ENCODE assay signal across 10 mouse cellular contexts in the genomic region with DNA sequence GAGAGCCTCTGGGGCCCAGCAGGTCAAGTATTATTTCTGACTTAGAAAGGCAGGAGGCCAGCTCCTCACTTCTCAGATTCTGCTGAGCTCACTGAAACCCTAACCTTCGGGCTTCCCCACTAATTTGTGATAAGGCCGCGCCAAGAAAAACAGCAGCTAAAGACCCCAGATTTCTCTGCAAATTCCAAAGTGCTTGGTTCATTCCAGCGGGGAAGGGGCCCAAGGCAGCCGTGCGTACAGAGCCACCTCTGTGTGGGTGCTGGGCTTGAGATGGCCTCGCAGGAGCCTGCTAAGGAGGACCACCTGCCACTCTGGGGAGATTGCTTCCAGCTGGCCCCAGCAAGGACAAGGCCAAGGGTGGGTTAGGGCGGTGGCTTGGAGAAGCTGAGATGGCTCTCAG.
DNase-seq lines count a peak whose midpoint lies in the region; ATAC-seq lines count a peak whose summit lies in the region.
"Had no signal": no experiment of that assay in that cellular context is flagged by ENCODE, and none has a peak within 500 bp of the region (broad histone marks: within the 10 kb centered on the region; RNA-seq: fewer than 3 reads in every experiment).

No protein-coding gene starts in this region.

- DNase-seq in kidney, adult 8-10 months = no peak
- DNase-seq in retina, postnatal 1 day = no peak
- no peak for DNase-seq in spleen, postnatal 36 days (ENCODE audit: low spot score in 2 of 2)
- no peak for DNase-seq in MN1 (ENCODE audit: low spot score)
- DNase-seq: cerebellum, postnatal 10 days had no signal

- H3K9ac ChIP-seq in kidney, embryonic 16.5 days (replicated peaks; ENCODE audit: low read length) = peak overlapping the region; percentile 39; the same call in 1 of the 2 replicates
- no peak overlapping the region for H3K9ac ChIP-seq in embryonic facial prominence, embryonic 12.5 days
- peak overlapping the region; percentile 18; the same call in 1 of the 2 replicates for H3K9ac ChIP-seq in heart, embryonic 11.5 days (ENCODE audit: low read depth, low read length)
- no peak overlapping the region for H3K9ac ChIP-seq in limb, embryonic 12.5 days (replicated peaks)

- H3K27me3 ChIP-seq in kidney, embryonic 16.5 days (ENCODE audit: insufficient read depth, low read length) = no peaks in the 10 kb centered on the region
- no peaks in the 10 kb centered on the region for H3K27me3 ChIP-seq in embryonic facial prominence, embryonic 12.5 days
- no peaks in the 10 kb centered on the region for H3K27me3 ChIP-seq in heart, embryonic 11.5 days (ENCODE audit: control insufficient read depth, insufficient read depth, low read length)
- H3K27me3 ChIP-seq in limb, embryonic 12.5 days = peaks cover 4% of the 10 kb centered on the region

- H3K4me2 ChIP-seq in kidney, embryonic 16.5 days (replicated peaks; ENCODE audit: low read depth, low read length) = no peak overlapping the region
- no peak overlapping the region for H3K4me2 ChIP-seq in embryonic facial prominence, embryonic 12.5 days (replicated peaks)
- 0 out of 2 replicates have a peak overlapping the region, but pooled peaks have one; percentile 3 for H3K4me2 ChIP-seq in heart, embryonic 11.5 days
- no peak overlapping the region for H3K4me2 ChIP-seq in limb, embryonic 12.5 days

- peak; percentile 66 for ATAC-seq in kidney, embryonic 16.5 days (ENCODE audit: low FRiP score, low TSS enrichment)
- peak; percentile 44; the same call in 1 of the 2 replicates for ATAC-seq in embryonic facial prominence, embryonic 12.5 days (ENCODE audit: insufficient number of reproducible peaks, insufficient read depth, low FRiP score, low TSS enrichment)
- peak; percentile 60 for ATAC-seq in heart, embryonic 11.5 days (replicated peaks; ENCODE audit: insufficient number of reproducible peaks, low FRiP score, low TSS enrichment)
- no peak for ATAC-seq in limb, embryonic 12.5 days (ENCODE audit: insufficient number of reproducible peaks, insufficient read depth, low FRiP score, low TSS enrichment, low read depth)

- H3K4me3 ChIP-seq in kidney, embryonic 16.5 days (ENCODE audit: low read length) = no peak overlapping the region
- no peak overlapping the region for H3K4me3 ChIP-seq in embryonic facial prominence, embryonic 12.5 days
- H3K4me3 ChIP-seq in heart, embryonic 11.5 days (ENCODE audit: low read depth, low read length) = no peak overlapping the region
- no peak overlapping the region for H3K4me3 ChIP-seq in limb, embryonic 12.5 days (replicated peaks)
- H3K4me3 ChIP-seq: megakaryocyte, embryonic 14.5 days had no signal

- peak overlapping the region; percentile 37; the same call in 1 of the 2 replicates for H3K27ac ChIP-seq in kidney, embryonic 16.5 days (ENCODE audit: low read length)
- H3K27ac ChIP-seq in embryonic facial prominence, embryonic 12.5 days = 0 out of 2 replicates have a peak overlapping the region, but pooled peaks have one; percentile 32
- H3K27ac ChIP-seq in heart, embryonic 11.5 days (ENCODE audit: low read depth, low read length) = peak overlapping the region; percentile 55
- peak overlapping the region; percentile 36 for H3K27ac ChIP-seq in limb, embryonic 12.5 days

- H3K9me3 ChIP-seq in kidney, embryonic 16.5 days (ENCODE audit: low read length) = no peaks in the 10 kb centered on the region
- no peaks in the 10 kb centered on the region for H3K9me3 ChIP-seq in embryonic facial prominence, embryonic 12.5 days
- H3K9me3 ChIP-seq in heart, embryonic 11.5 days (replicated peaks; ENCODE audit: control insufficient read depth, low read length) = no peaks in the 10 kb centered on the region
- no peaks in the 10 kb centered on the region for H3K9me3 ChIP-seq in limb, embryonic 12.5 days
- H3K9me3 ChIP-seq: megakaryocyte, embryonic 14.5 days had no signal

- H3K4me1 ChIP-seq in kidney, embryonic 16.5 days (ENCODE audit: insufficient read depth, low read length) = peaks cover 29% of the 10 kb centered on the region
- peaks cover 12% of the 10 kb centered on the region for H3K4me1 ChIP-seq in embryonic facial prominence, embryonic 12.5 days
- H3K4me1 ChIP-seq in heart, embryonic 11.5 days (ENCODE audit: control insufficient read depth, insufficient read depth, low read length) = peaks cover 23% of the 10 kb centered on the region
- peaks cover 15% of the 10 kb centered on the region for H3K4me1 ChIP-seq in limb, embryonic 12.5 days (replicated peaks)
- H3K4me1 ChIP-seq: megakaryocyte, embryonic 14.5 days had no signal

- WGBS in kidney, embryonic 16.5 days = 19% methylated on average over 8 of the region's 8 CpGs
- WGBS in embryonic facial prominence, embryonic 12.5 days = 39% methylated on average over 8 of the region's 8 CpGs
- WGBS in heart, embryonic 11.5 days (ENCODE audit: insufficient replicate concordance) = 26% methylated on average over 8 of the region's 8 CpGs
- WGBS in limb, embryonic 12.5 days = 56% methylated on average over 8 of the region's 8 CpGs

- H3K36me3 ChIP-seq in kidney, embryonic 16.5 days (ENCODE audit: insufficient read depth, low read length) = no peaks in the 10 kb centered on the region
- H3K36me3 ChIP-seq in embryonic facial prominence, embryonic 12.5 days = no peaks in the 10 kb centered on the region
- no peaks in the 10 kb centered on the region for H3K36me3 ChIP-seq in heart, embryonic 11.5 days (ENCODE audit: control insufficient read depth, insufficient read depth, low read length)
- no peaks in the 10 kb centered on the region for H3K36me3 ChIP-seq in limb, embryonic 12.5 days

Comparison
In these comparisons a context has a peak if more than half of its experiments do, and no peak if none do; other contexts are left out.
1. H3K9ac ChIP-seq: peak in kidney, embryonic 16.5 days (single experiment) and heart, embryonic 11.5 days (single experiment); none in embryonic facial prominence, embryonic 12.5 days (single experiment) and limb, embryonic 12.5 days (single experiment).
2. Peak in every context shown above with its lines, with median percentiles within 50 percentile points of each other: H3K27ac ChIP-seq.